Mouse (Mus musculus) midbrain, embryonic 16.5 days (tissue): ENCODE results near the gene Phc1. TPM values are rescaled to one million over a fixed set of nuclear protein-coding genes. Genes with fewer than 3 reads are reported as not detected.
"Not testable (repeated sequence)": the region's sequence is repeated elsewhere in the genome, so short reads cannot be mapped to it uniquely, and the experiment has no call there.

ENCODE experiments used
- ATAC-seq: fragments of 200-750 bp; cut with Nextera tagmentation; 2 replicates; pipeline ENCODE4 v1.8.0; 2017; ENCODE audit warnings: moderate TSS enrichment
- H3K27ac ChIP-seq: fragments of 300-500 bp; sonication (generic); 2 replicates; pipeline ENCODE4 v1.5.1; 2014; ENCODE audit warnings: mild to moderate bottlenecking, low read length, mixed read lengths
- H3K27me3 ChIP-seq: fragments of 300-500 bp; sonication (generic); 2 replicates; pipeline ENCODE4 v1.6.1; 2014; ENCODE audit warnings: low read depth, low read length, mixed read lengths; ENCODE audit not compliant: control insufficient read depth, insufficient read depth
- H3K36me3 ChIP-seq: fragments of 300-500 bp; sonication (generic); 2 replicates; pipeline ENCODE4 v1.6.1; 2014; ENCODE audit warnings: mild to moderate bottlenecking, low read length, moderate library complexity, mixed read lengths; ENCODE audit not compliant: control insufficient read depth, insufficient read depth
- H3K4me1 ChIP-seq: fragments of 300-500 bp; sonication (generic); 2 replicates; pipeline ENCODE4 v1.6.1; 2014; ENCODE audit warnings: mild to moderate bottlenecking, low read length, mixed read lengths; ENCODE audit not compliant: control insufficient read depth, insufficient read depth
- H3K4me2 ChIP-seq: fragments of 300-500 bp; sonication (generic); 2 replicates; pipeline ENCODE4 v1.6.1; 2014; ENCODE audit warnings: mild to moderate bottlenecking, low read length, mixed read lengths
- H3K4me3 ChIP-seq: fragments of 300-500 bp; sonication (generic); 2 replicates; pipeline ENCODE4 v1.5.1; 2014; ENCODE audit warnings: low read depth, mild to moderate bottlenecking, low read length, moderate library complexity, mixed read lengths
- H3K9ac ChIP-seq: fragments of 300-500 bp; sonication (generic); 2 replicates; pipeline ENCODE4 v1.6.1; 2014; ENCODE audit warnings: low read depth, low read length, mixed read lengths
- H3K9me3 ChIP-seq: fragments of 300-500 bp; sonication (generic); replicated peaks from 2 replicates; pipeline ENCODE4 v1.6.1; 2014; ENCODE audit warnings: mild to moderate bottlenecking, low read length, mixed read lengths; ENCODE audit not compliant: control insufficient read depth, poor library complexity, severe bottlenecking
- WGBS: fragments of 180-500 bp; shearing (Covaris S2); extraction: QIAGEN DNeasy Blood & Tissue Kit; methylation state at CpG from one replicate; pipeline ENCODE4 v1.1.7; 2014; 5-methylcytosine and 5-hydroxymethylcytosine counted together
- polyA plus RNA-seq: library from polyadenylated mRNA; unstranded; fragments of >200 nt; fragmentation: Nextera tagmentation; extraction: Ambion mirVana; gene quantifications from 2 replicates; pipeline ENCODE4 v1.2.1, GENCODE M21; 2015

Phc1 gene
- polyA plus RNA-seq: 32.2 and 34.2 TPM in 2 replicates

DNA sequence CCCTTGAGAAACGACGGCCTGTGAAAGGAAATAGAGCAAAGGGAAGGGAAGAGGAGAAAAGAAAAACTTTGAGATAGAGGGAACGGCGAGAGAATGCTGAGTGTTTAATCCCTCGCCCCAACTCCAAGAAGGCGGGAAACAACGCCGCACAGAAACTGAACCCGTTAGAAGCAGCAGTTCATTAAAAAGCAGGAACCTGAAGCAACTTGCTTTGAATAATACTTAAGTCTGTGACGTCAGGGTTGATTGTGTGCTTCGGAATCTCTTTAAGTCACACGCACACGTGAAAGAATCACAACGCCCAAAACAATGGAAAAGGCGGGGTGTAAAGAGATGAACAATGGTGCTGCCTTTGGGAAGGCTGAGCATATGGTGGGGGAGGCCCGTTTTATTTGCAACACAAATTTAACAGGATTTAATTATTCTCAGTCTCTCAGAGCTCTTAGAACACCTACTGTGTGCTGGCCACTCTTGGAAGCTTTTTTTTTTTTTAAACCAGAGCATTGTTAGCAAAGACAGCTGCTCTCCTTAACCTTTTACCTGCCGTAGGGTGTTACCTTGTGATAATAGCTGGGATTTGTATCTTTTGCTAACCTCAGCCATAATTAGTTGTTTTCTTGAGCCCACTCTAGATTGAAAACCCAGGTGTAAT is at the start of gene Phc1:
Gene Phc1, minus strand, starts transcription at position 213 of the 652 bp plus-strand sequence.
- Histone ChIP-seq H3K9me3 (no peaks in the 10 kb centered on the region), H3K4me1 (peaks cover 23% of the 10 kb centered on the region), H3K27me3 (no peaks in the 10 kb centered on the region), H3K27ac (peak within 1 kb of the TSS; percentile 98), H3K4me3 (peak within 1 kb of the TSS; percentile 73), H3K9ac (peak within 1 kb of the TSS; percentile 85), H3K36me3 (no peaks in the 10 kb centered on the region), H3K4me2 (peak within 1 kb of the TSS; percentile 78)
- peak; percentile 67 for ATAC-seq
- WGBS: under 1% methylated on average over 17 of the region's 17 CpGs

DNA sequence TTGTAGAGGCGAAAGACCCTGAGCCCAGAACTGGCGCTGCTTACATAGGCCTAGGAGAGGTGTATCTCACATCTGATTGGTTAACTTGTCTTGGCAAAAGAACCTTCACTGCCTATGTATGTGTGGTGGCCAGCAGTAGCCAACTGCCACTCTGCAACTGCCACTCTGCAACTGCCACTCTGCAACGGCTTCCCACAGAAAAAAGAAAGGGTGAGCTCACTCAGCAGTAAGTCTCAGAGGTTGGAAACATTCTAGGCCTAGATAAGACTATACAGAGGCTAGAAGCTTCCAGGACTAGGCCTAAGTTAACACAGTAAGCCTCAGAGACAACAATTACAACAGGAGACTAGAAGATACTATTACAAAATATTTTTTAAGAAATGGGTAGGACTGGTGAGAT is 49.6 kb upstream of the Phc1 start:
- 62% methylated on average over 3 of the region's 3 CpGs for WGBS
- H3K27me3 ChIP-seq, H3K9ac ChIP-seq, H3K36me3 ChIP-seq, H3K4me1 ChIP-seq, H3K4me3 ChIP-seq, H3K27ac ChIP-seq, H3K4me2 ChIP-seq, H3K9me3 ChIP-seq, ATAC-seq: not testable (repeated sequence)

GRCm38 (mm10) chr6:122387177-122388028 is 47.0 kb upstream of the Phc1 start:
- H3K4me3 ChIP-seq, H3K27me3 ChIP-seq, H3K4me1 ChIP-seq, ATAC-seq, H3K9me3 ChIP-seq, H3K4me2 ChIP-seq, H3K27ac ChIP-seq, H3K36me3 ChIP-seq, H3K9ac ChIP-seq: not testable (repeated sequence)
- WGBS: 87% methylated on average over 12 of the region's 12 CpGs

DNA sequence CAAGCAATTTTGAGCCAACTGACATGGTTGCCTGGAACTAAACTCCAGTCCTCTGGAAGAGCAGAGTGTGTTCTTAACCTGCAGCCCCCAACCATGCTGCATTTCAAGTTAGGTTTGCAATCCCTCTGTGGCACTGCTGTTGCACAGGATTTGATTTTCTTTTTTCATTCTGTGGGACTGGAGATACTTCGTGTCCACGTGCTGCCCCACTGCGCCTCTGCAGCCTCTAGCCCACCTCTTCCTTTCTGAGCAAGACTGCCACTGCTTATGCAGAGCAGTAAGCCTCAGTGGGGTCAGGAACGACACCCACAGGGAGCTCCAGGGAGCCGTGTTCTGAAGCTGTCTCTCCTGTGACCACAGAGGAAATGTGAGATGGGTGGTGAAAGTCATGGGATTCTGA is 45.4 kb upstream of the Phc1 start:
- no peak for ATAC-seq
- Histone ChIP-seq H3K27ac (no peak overlapping the region), H3K4me3 (no peak overlapping the region), H3K4me2 (no peak overlapping the region), H3K4me1 (no peaks in the 10 kb centered on the region), H3K27me3 (no peaks in the 10 kb centered on the region), H3K9ac (no peak overlapping the region), H3K36me3 (no peaks in the 10 kb centered on the region), H3K9me3 (no peaks in the 10 kb centered on the region)
- WGBS: 72% methylated on average over 5 of the region's 5 CpGs

DNA sequence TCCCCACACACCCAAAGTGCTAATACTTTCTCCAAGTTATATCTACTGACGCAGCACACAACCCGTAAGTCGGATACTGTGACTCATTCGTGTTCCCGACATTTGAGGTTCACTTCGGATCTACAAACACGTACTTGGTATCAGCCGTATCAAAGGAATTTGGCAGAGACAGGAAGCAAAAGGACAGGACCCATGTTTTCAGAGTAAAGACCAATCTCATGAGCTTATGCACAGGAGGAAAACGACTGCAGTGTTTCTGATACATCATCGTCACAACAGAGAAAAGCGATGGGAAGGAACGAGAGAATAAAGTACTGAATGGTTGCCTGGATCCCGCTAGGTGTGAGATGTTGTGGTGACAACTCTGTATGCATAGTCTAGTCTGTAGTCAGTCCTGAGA is 44.5 kb upstream of the Phc1 start:
- Histone ChIP-seq H3K9me3 (no peaks in the 10 kb centered on the region), H3K4me1 (no peaks in the 10 kb centered on the region), H3K9ac (no peak overlapping the region), H3K27me3 (no peaks in the 10 kb centered on the region), H3K4me2 (no peak overlapping the region), H3K4me3 (no peak overlapping the region), H3K27ac (no peak overlapping the region), H3K36me3 (no peaks in the 10 kb centered on the region)
- ATAC-seq: no peak
- 92% methylated on average over 13 of the region's 13 CpGs for WGBS

GRCm38 (mm10) chr6:122383211-122383610 is 42.9 kb upstream of the Phc1 start:
- ATAC-seq: no peak
- H3K36me3 ChIP-seq: no peaks in the 10 kb centered on the region
- no peak overlapping the region for H3K4me3 ChIP-seq
- no peak overlapping the region for H3K27ac ChIP-seq
- no peak overlapping the region for H3K9ac ChIP-seq
- WGBS: 88% methylated on average over 5 of the region's 5 CpGs
- H3K4me1 ChIP-seq: no peaks in the 10 kb centered on the region
- H3K9me3 ChIP-seq: no peaks in the 10 kb centered on the region
- H3K27me3 ChIP-seq: no peaks in the 10 kb centered on the region
- no peak overlapping the region for H3K4me2 ChIP-seq

DNA sequence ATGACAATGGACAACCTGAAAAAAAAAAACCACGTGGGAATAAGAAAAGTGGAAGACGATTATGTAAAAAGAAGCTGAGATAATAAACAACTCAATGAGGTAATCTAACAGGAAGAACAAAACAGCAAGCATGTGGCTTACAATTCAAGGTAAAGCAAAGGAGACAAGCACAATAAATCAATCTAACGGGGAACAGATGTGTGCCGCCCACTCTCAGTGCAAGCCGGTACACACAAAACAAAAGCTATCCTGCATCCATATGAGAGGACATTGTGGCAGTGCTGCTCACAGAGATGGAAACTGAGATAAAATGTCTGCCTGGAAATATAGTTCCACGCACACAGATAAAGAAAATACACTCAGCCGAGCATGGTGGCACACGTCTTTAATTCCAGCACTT is 41.7 kb upstream of the Phc1 start:
- Histone ChIP-seq H3K4me3 (no peak overlapping the region), H3K27ac (no peak overlapping the region), H3K27me3 (no peaks in the 10 kb centered on the region), H3K9me3 (no peaks in the 10 kb centered on the region), H3K4me1 (no peaks in the 10 kb centered on the region), H3K36me3 (no peaks in the 10 kb centered on the region), H3K4me2 (no peak overlapping the region), H3K9ac (no peak overlapping the region)
- WGBS: 83% methylated on average over 8 of the region's 8 CpGs
- no peak for ATAC-seq

DNA sequence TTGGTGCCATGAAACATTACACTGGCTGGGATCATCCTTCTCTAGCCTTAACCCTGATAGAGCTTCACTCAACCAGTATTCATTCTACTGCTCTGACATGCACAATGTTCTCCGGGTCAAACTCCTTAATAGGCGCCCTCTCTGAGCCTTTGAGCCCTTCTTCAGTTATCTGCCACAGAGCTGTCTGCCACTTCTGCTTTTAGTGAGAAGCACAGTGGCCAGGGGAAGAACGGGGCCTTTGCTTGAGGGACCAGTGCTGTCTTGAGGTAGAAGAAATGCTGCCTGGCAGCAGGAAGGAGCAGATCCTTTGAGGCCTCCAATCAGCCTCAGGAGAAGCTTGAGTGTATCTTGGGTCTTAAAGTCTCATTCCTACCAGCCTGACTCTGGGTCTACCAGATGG is 27.9 kb upstream of the Phc1 start:
- H3K9me3 ChIP-seq: no peaks in the 10 kb centered on the region
- no peak overlapping the region for H3K9ac ChIP-seq
- WGBS: 90% methylated on average over 3 of the region's 3 CpGs
- H3K4me2 ChIP-seq: no peak overlapping the region
- no peaks in the 10 kb centered on the region for H3K36me3 ChIP-seq
- H3K4me1 ChIP-seq: no peaks in the 10 kb centered on the region
- H3K27me3 ChIP-seq: no peaks in the 10 kb centered on the region
- ATAC-seq: no peak
- no peak overlapping the region for H3K27ac ChIP-seq
- H3K4me3 ChIP-seq: no peak overlapping the region

GRCm38 (mm10) chr6:122366976-122367375 is 26.6 kb upstream of the Phc1 start:
- no peaks in the 10 kb centered on the region for H3K4me1 ChIP-seq
- no peak overlapping the region for H3K9ac ChIP-seq
- no peak overlapping the region for H3K4me2 ChIP-seq
- no peaks in the 10 kb centered on the region for H3K27me3 ChIP-seq
- no peak overlapping the region for H3K4me3 ChIP-seq
- no peak for ATAC-seq
- H3K36me3 ChIP-seq: no peaks in the 10 kb centered on the region
- H3K9me3 ChIP-seq: no peaks in the 10 kb centered on the region
- 61% methylated on average over 3 of the region's 3 CpGs for WGBS
- H3K27ac ChIP-seq: no peak overlapping the region
